12 mouse cellular contexts compared by ENCODE assay signal in genomic region chr7:37474284-37474683, GRCm38 (mm10).
"Had no signal": no experiment of that assay in that cellular context is flagged by ENCODE, and none has a peak within 500 bp of the region (broad histone marks: within the 10 kb centered on the region; RNA-seq: fewer than 3 reads in every experiment).

No protein-coding gene starts in this region.

- H3K9ac ChIP-seq: limb, embryonic 12.5 days; liver, embryonic 13.5 days; liver, postnatal 0 days; neural tube, embryonic 12.5 days had no signal

- H3K9me3 ChIP-seq: limb, embryonic 12.5 days; liver, embryonic 13.5 days; neural tube, embryonic 12.5 days had no signal

- H3K4me1 ChIP-seq: liver, embryonic 13.5 days had no signal

- DNase-seq: kidney, adult 8-10 months; kidney, postnatal 36 days; liver; liver, embryonic 13.5 days; liver, postnatal 0 days; lung, postnatal 36 days; midbrain, embryonic 14.5 days; thymus, adult 2 months; thymus, postnatal 25 days had no signal

- H3K27me3 ChIP-seq: liver, embryonic 13.5 days; neural tube, embryonic 12.5 days had no signal

- H3K4me3 ChIP-seq: layer of hippocampus, adult 2 months; limb, embryonic 12.5 days; liver, embryonic 13.5 days; neural tube, embryonic 12.5 days had no signal

- H3K4me2 ChIP-seq: limb, embryonic 12.5 days; liver, embryonic 13.5 days; neural tube, embryonic 12.5 days had no signal

- H3K36me3 ChIP-seq: limb, embryonic 12.5 days; liver, embryonic 13.5 days had no signal

- H3K27ac ChIP-seq: layer of hippocampus, adult 2 months; limb, embryonic 12.5 days; liver, embryonic 13.5 days; neural tube, embryonic 12.5 days had no signal
